Mouse (Mus musculus) embryonic fibroblast, embryonic 13.5 days (primary cell): Measurements from ENCODE around the gene Abcc8. TPM values are rescaled to one million over a fixed set of nuclear protein-coding genes. Genes with fewer than 3 reads are reported as not detected.

Experiments used
- H3K27ac ChIP-seq: 2 replicates; pipeline ENCODE4 v1.5.1; 2012; ENCODE audit warnings: low read length, control low read depth, inconsistent platforms; ENCODE audit not compliant: insufficient read depth
- H3K4me1 ChIP-seq: 2 replicates; pipeline ENCODE4 v1.6.1; 2011; ENCODE audit warnings: low read length; ENCODE audit not compliant: control insufficient read depth, insufficient read depth
- H3K4me3 ChIP-seq: 2 replicates; pipeline ENCODE4 v1.5.1; 2011; ENCODE audit warnings: mild to moderate bottlenecking, control low read depth, low read length; ENCODE audit not compliant: insufficient read depth
- CTCF ChIP-seq: IDR thresholded peaks from 2 replicates; pipeline ENCODE4 v1.5.1; 2011; ENCODE audit warnings: mild to moderate bottlenecking, control low read depth, low read length, moderate library complexity, borderline replicate concordance; ENCODE audit not compliant: insufficient read depth
- POLR2A ChIP-seq: IDR thresholded peaks from 2 replicates; pipeline ENCODE4 v1.6.1; 2011; ENCODE audit warnings: low read depth, mild to moderate bottlenecking, control low read depth, low read length, moderate library complexity
- polyA plus RNA-seq: library from polyadenylated mRNA; stranded (reverse); fragments of >200 nt; gene quantifications from 2 replicates; pipeline ENCODE4 v1.2.4, GENCODE M21; 2011; ENCODE audit warnings: low read depth; ENCODE audit not compliant: missing spikeins, insufficient read length

The Abcc8 gene
- polyA plus RNA-seq, 1 experiment, result not detected

GRCm38 (mm10) chr7:46157746-46158145, 22.1 kb downstream of the Abcc8 start:
- Histone ChIP-seq H3K4me3 (no peak overlapping the region), H3K27ac (no peak overlapping the region), H3K4me1 (no peaks in the 10 kb centered on the region)
- TF ChIP-seq CTCF, result no peak
- TF ChIP-seq POLR2A, result no peak

DNA sequence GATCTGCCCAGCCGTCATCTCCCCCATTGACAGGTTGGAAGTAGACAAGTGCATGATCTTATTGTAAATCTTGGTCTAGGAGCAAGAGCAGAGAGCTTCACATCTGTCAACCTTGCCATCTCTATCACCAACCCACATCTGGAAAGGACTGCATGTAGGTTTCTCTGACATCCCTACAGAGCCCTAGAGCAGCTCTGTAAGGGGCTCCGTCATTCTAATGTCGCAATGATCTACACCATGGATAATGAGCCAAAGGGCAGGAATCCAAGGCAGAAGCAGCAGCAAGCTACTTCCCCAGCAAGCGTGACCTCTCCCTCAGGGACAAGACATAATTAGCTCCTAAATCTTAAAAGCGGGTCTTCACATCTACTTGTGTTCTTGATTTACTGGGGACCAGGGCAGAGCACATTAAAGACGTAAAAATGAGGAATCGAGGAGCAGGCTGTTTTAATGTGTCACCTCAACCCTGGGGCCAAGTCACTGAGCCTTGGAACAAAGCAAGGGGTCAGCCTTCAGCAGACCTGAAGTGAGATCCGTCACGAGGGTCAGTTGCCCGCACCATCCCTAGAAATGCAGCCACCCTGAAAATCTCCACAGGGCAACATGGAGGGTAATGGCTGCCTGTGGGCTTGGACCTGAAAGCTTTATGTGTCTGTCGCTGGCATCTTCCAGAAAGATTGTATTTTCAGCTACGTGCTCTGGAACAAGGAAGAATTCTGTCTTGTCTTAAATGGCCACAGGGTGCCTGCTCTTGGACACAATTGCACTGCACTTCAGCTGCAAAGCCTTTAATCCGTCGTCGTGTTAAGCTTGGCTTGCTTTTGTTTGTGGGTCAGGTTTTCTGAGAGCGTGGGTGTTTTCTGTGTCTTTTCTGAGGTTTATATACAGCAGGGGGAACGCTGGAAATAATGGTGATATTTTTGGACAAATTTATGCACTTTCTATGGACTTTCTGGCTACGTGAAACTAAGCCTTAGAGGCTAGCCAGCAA, 25.0 kb downstream of the Abcc8 start:
- Histone ChIP-seq H3K27ac (no peak overlapping the region), H3K4me3 (no peak overlapping the region), H3K4me1 (no peaks in the 10 kb centered on the region)
- TF ChIP-seq POLR2A, result no peak
- TF ChIP-seq CTCF, result no peak

GRCm38 (mm10) chr7:46152819-46153351, 26.9 kb downstream of the Abcc8 start:
- Histone ChIP-seq H3K27ac (no peak overlapping the region), H3K4me3 (no peak overlapping the region), H3K4me1 (no peaks in the 10 kb centered on the region)
- no peak for TF ChIP-seq POLR2A
- TF ChIP-seq CTCF, result no peak

GRCm38 (mm10) chr7:46147417-46147816, 32.4 kb downstream of the Abcc8 start:
- TF ChIP-seq POLR2A (no peak), CTCF (no peak)

GRCm38 (mm10) chr7:46146675-46147308, 33.0 kb downstream of the Abcc8 start:
- Histone ChIP-seq H3K4me1 (no peaks in the 10 kb centered on the region), H3K27ac (no peak overlapping the region), H3K4me3 (no peak overlapping the region)
- TF ChIP-seq POLR2A (no peak), CTCF (no peak)

More at GRCm38 (mm10) chr7:46147417-46147816, 32.4 kb downstream of the Abcc8 start:
- Histone ChIP-seq H3K27ac (no peak overlapping the region), H3K4me3 (no peak overlapping the region), H3K4me1 (no peaks in the 10 kb centered on the region)

GRCm38 (mm10) chr7:46144061-46144460, 35.8 kb downstream of the Abcc8 start:
- no peak overlapping the region for H3K4me3 ChIP-seq
- TF ChIP-seq POLR2A (no peak), CTCF (no peak)
- no peak overlapping the region for H3K27ac ChIP-seq
- H3K4me1 ChIP-seq, result no peaks in the 10 kb centered on the region

DNA sequence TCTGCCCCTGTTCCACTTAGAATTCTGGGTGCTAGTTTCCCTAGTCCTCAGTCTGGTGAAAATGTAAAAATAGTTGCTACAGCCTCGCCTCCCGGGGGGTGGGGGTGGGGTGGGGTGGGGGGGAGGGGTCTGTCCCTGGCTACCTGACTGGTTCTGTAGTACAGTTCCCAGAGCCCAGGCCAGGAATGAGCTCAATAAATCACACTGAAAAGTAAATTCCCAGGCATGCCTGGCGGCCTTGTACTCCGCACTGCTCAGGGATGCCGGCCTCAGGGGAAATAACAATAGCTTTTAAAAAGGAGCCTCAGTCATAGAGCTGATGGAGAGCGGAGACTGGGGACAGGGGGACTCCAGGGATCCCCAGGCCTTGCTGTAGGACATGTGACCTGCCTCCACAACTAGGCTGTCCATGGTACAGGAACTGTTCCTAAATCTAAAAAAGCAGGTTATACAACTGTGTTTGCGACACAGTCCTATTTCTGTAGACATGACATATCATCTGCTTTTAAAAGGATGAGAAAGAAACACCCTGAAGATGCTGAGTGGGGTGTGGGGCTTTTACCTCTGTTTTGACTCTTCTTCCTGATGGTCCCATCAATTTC, 41.4 kb downstream of the Abcc8 start:
- no peak overlapping the region for H3K27ac ChIP-seq
- TF ChIP-seq POLR2A, result no peak
- TF ChIP-seq CTCF, result no peak
- no peak overlapping the region for H3K4me3 ChIP-seq
- H3K4me1 ChIP-seq, result no peaks in the 10 kb centered on the region

- Histone ChIP-seq H3K27ac (no peak overlapping the region), H3K4me1 (peaks cover 9% of the 10 kb centered on the region; the same call in 1 of the 2 replicates), H3K4me3 (no peak overlapping the region)
- TF ChIP-seq CTCF (no peak), POLR2A (no peak)
These were observed 46.0 kb downstream of the Abcc8 start for GRCm38 (mm10) chr7:46133858-46134257.

DNA sequence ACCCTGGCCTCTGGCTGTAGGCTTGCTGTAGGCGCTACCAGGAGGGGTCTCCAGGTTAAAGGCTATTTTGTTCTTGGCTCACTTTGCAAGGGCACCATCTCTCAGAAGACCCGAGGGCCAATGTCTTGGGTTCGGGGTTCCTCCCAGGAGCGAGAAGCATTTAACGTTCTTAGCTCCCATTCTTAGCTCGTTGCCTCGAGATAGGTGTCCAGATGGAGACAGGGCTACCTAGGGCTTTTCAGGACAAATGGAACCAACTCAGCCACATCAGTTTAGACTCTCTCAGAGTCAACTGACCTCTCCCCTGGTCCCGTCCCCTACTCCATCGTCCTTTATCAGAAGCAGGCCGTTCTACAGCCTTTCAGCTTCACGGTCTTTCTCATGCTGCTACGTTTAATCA, 47.6 kb downstream of the Abcc8 start:
- no peak for TF ChIP-seq POLR2A
- TF ChIP-seq CTCF, result no peak
- Histone ChIP-seq H3K27ac (no peak overlapping the region), H3K4me1 (peaks cover 13% of the 10 kb centered on the region), H3K4me3 (no peak overlapping the region)
